Mouse (Mus musculus): ENCODE measurements at regions not wholly inside any gene's neighbourhood (a gene's known extent, or its start where the extent isn't known, plus 50 kb on each side); places are given as distances from the start of the nearest gene placed in this dataset.
A peak's percentile ranks its signal among the peaks of the same experiment; 100 is the strongest.

GRCm38 (mm10) chr16:76438093-76438883 lies 64.7 kb upstream of the Nrip1 start:
- no peaks in the 10 kb centered on the region for H3K36me3 ChIP-seq (ENCODE audit: control insufficient read depth, insufficient read depth, low read length)
- WGBS, result 72% methylated on average over 3 of the region's 3 CpGs
- no peak overlapping the region for H3K4me3 ChIP-seq (ENCODE audit: insufficient read depth, low read depth, low read length)
- peaks cover 4% of the 10 kb centered on the region; the same call in 1 of the 2 replicates for H3K4me1 ChIP-seq (ENCODE audit: control insufficient read depth, insufficient read depth, low read length)
- no peak for DNase-seq
- no peak overlapping the region for H3K27ac ChIP-seq (ENCODE audit: insufficient read depth, low read depth, low read length)
- TF ChIP-seq CTCF (conservative IDR thresholded peaks at IDR 0.05; ENCODE audit: insufficient read depth, insufficient read length, low read depth, low read length), result no peak
- TF ChIP-seq POLR2A (IDR thresholded peaks at IDR 0.05; ENCODE audit: low read depth, low read length), result no peak
- no peaks in the 10 kb centered on the region for H3K27me3 ChIP-seq (replicated peaks; ENCODE audit: control insufficient read depth, insufficient read depth, low read length)

GRCm38 (mm10) chr16:76436290-76436689 lies 62.7 kb upstream of the Nrip1 start:
- Histone ChIP-seq H3K4me1 (ENCODE audit: control insufficient read depth, insufficient read depth, low read length) (peaks cover 8% of the 10 kb centered on the region; the same call in 1 of the 2 replicates), H3K36me3 (ENCODE audit: control insufficient read depth, insufficient read depth, low read length) (no peaks in the 10 kb centered on the region), H3K27ac (ENCODE audit: insufficient read depth, low read depth, low read length) (no peak overlapping the region), H3K4me3 (ENCODE audit: insufficient read depth, low read depth, low read length) (no peak overlapping the region), H3K27me3 (replicated peaks; ENCODE audit: control insufficient read depth, insufficient read depth, low read length) (no peaks in the 10 kb centered on the region)
- 91% methylated on average over 6 of the region's 6 CpGs for WGBS
- no peak for DNase-seq
- no peak for TF ChIP-seq CTCF (conservative IDR thresholded peaks at IDR 0.05; ENCODE audit: insufficient read depth, insufficient read length, low read depth, low read length)
- TF ChIP-seq POLR2A (IDR thresholded peaks at IDR 0.05; ENCODE audit: low read depth, low read length), result no peak

GRCm38 (mm10) chr16:76433076-76433825 lies 59.6 kb upstream of the Nrip1 start:
- peak overlapping the region; percentile 13; the same call in 1 of the 2 replicates for H3K27ac ChIP-seq (ENCODE audit: insufficient read depth, low read depth, low read length)
- peak; percentile 59 for DNase-seq
- WGBS, result 36% methylated on average over 24 of the region's 24 CpGs
- peaks cover 8% of the 10 kb centered on the region; the same call in 1 of the 2 replicates for H3K4me1 ChIP-seq (ENCODE audit: control insufficient read depth, insufficient read depth, low read length)
- H3K4me3 ChIP-seq (ENCODE audit: insufficient read depth, low read depth, low read length), result peak overlapping the region; percentile 53
- TF ChIP-seq POLR2A (IDR thresholded peaks at IDR 0.05; ENCODE audit: low read depth, low read length), result no peak
- TF ChIP-seq CTCF (conservative IDR thresholded peaks at IDR 0.05; ENCODE audit: insufficient read depth, insufficient read length, low read depth, low read length), result no peak
- H3K36me3 ChIP-seq (ENCODE audit: control insufficient read depth, insufficient read depth, low read length), result no peaks in the 10 kb centered on the region
- no peaks in the 10 kb centered on the region for H3K27me3 ChIP-seq (replicated peaks; ENCODE audit: control insufficient read depth, insufficient read depth, low read length)

- Histone ChIP-seq H3K27me3 (replicated peaks; ENCODE audit: control insufficient read depth, insufficient read depth, low read length) (no peaks in the 10 kb centered on the region), H3K27ac (ENCODE audit: insufficient read depth, low read depth, low read length) (no peak overlapping the region), H3K4me1 (ENCODE audit: control insufficient read depth, insufficient read depth, low read length) (peaks cover 5% of the 10 kb centered on the region; the same call in 1 of the 2 replicates), H3K36me3 (ENCODE audit: control insufficient read depth, insufficient read depth, low read length) (no peaks in the 10 kb centered on the region), H3K4me3 (ENCODE audit: insufficient read depth, low read depth, low read length) (no peak overlapping the region)
- TF ChIP-seq POLR2A (IDR thresholded peaks at IDR 0.05; ENCODE audit: low read depth, low read length) (no peak), CTCF (conservative IDR thresholded peaks at IDR 0.05; ENCODE audit: insufficient read depth, insufficient read length, low read depth, low read length) (no peak)
- 56% methylated on average over 9 of the region's 9 CpGs for WGBS
- DNase-seq, result peak; percentile 79
These were observed 58.7 kb upstream of the Nrip1 start for GRCm38 (mm10) chr16:76432304-76432703.

GRCm38 (mm10) chr16:76429156-76429555 lies 55.5 kb upstream of the Nrip1 start:
- DNase-seq, result peak; percentile 20
- no peak overlapping the region for H3K4me3 ChIP-seq (ENCODE audit: insufficient read depth, low read depth, low read length)
- no peaks in the 10 kb centered on the region for H3K36me3 ChIP-seq (ENCODE audit: control insufficient read depth, insufficient read depth, low read length)
- no peaks in the 10 kb centered on the region for H3K27me3 ChIP-seq (replicated peaks; ENCODE audit: control insufficient read depth, insufficient read depth, low read length)
- no peak overlapping the region for H3K27ac ChIP-seq (ENCODE audit: insufficient read depth, low read depth, low read length)
- peaks cover 5% of the 10 kb centered on the region; the same call in 1 of the 2 replicates for H3K4me1 ChIP-seq (ENCODE audit: control insufficient read depth, insufficient read depth, low read length)
- WGBS, result 64% methylated on average over 3 of the region's 3 CpGs
- TF ChIP-seq CTCF (conservative IDR thresholded peaks at IDR 0.05; ENCODE audit: insufficient read depth, insufficient read length, low read depth, low read length), result no peak
- no peak for TF ChIP-seq POLR2A (IDR thresholded peaks at IDR 0.05; ENCODE audit: low read depth, low read length)

- Histone ChIP-seq H3K27ac (ENCODE audit: insufficient read depth, low read depth, low read length) (no peak overlapping the region), H3K36me3 (ENCODE audit: control insufficient read depth, insufficient read depth, low read length) (no peaks in the 10 kb centered on the region), H3K27me3 (replicated peaks; ENCODE audit: control insufficient read depth, insufficient read depth, low read length) (no peaks in the 10 kb centered on the region), H3K4me1 (ENCODE audit: control insufficient read depth, insufficient read depth, low read length) (no peaks in the 10 kb centered on the region), H3K4me3 (ENCODE audit: insufficient read depth, low read depth, low read length) (no peak overlapping the region)
- 69% methylated on average over 14 of the region's 14 CpGs for WGBS
- no peak for TF ChIP-seq POLR2A (IDR thresholded peaks at IDR 0.05; ENCODE audit: low read depth, low read length)
- TF ChIP-seq CTCF (conservative IDR thresholded peaks at IDR 0.05; ENCODE audit: insufficient read depth, insufficient read length, low read depth, low read length), result no peak
- DNase-seq, result no peak
These were observed 50.3 kb upstream of the Nrip1 start for GRCm38 (mm10) chr16:76423964-76424363.

Data from kidney, adult 2 months (tissue).